Mouse (Mus musculus) central nervous system, embryonic 11.5 days (tissue): ENCODE data around the gene Phyhipl. TPM values are rescaled to one million over a fixed set of nuclear protein-coding genes. Genes with fewer than 3 reads are reported as not detected.

Experiments
- polyA plus RNA-seq: library from polyadenylated mRNA; depleted of rRNA; stranded (reverse); fragments of >200 nt; gene quantifications from 2 replicates; pipeline ENCODE4 v1.2.3, GENCODE M21; 2012; rRNA removed

The Phyhipl gene
- 8.3 and 20.4 TPM in 2 replicates for polyA plus RNA-seq

GRCm38 (mm10) chr10:70655828-70656227 is at the start of gene Phyhipl:
Phyhipl (minus strand) TSS chr10:70655965.

Other genes with a start within 250 kb of the Phyhipl start
- gene Fam13c, start 215.5 kb downstream of the Phyhipl start, polyA plus RNA-seq: 7.6 and 7.7 TPM in 2 replicates